Mouse (Mus musculus): ENCODE measurements around the gene Kazn.

GRCm38 (mm10) chr4:142236681-142237080, 2.5 kb downstream of the Kazn start:
- no peak for TF ChIP-seq GATA1 (IDR thresholded peaks at IDR 0.05; ENCODE audit: low read length)
- TF ChIP-seq TAL1 (IDR thresholded peaks at IDR 0.05; ENCODE audit: low read length), result no peak

Measured in erythroblast, embryonic 14.5 days (primary cell).